Mouse (Mus musculus) adrenal gland, postnatal 14 days (tissue): Measurements from ENCODE around the gene Btg2. TPM values are rescaled to one million over a fixed set of nuclear protein-coding genes. Genes with fewer than 3 reads are reported as not detected.
A peak's percentile ranks its signal among the peaks of the same experiment; 100 is the strongest.

Experiments
- DNase-seq: peaks from one replicate; pipeline ENCODE4 v3.0.0; 2021; ENCODE audit warnings: mixed read lengths
- total RNA-seq: library from RNA; stranded (reverse); gene quantifications from 2 replicates; pipeline ENCODE4 v1.2.3, GENCODE M21; 2021

Gene Btg2
- total RNA-seq, 1 experiment from 2014 or later, result 58.2 TPM

GRCm38 (mm10) chr1:134057736-134058135 is 21.2 kb downstream of the Btg2 start:
- DNase-seq, result peak; percentile 52

DNA sequence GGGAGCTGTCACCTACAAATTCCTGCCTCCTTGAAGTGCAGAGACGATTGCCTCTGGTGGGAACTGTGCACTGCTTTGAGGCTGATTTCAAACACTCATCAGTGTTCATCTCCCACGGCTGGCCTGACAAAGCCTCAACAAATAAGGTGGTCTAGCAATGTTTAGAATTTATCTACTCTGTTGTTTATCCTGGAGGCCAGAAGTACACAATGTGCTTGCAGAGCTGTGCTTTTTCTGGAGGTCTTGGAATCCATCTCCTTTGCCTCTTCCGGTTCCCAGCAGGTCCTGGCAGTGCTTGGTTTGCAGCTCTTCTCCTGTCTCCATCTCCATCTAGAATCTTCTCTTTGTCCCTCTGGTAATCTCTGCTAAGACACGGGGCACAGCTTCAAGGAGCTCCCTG is 22.6 kb downstream of the Btg2 start:
- no peak for DNase-seq

DNA sequence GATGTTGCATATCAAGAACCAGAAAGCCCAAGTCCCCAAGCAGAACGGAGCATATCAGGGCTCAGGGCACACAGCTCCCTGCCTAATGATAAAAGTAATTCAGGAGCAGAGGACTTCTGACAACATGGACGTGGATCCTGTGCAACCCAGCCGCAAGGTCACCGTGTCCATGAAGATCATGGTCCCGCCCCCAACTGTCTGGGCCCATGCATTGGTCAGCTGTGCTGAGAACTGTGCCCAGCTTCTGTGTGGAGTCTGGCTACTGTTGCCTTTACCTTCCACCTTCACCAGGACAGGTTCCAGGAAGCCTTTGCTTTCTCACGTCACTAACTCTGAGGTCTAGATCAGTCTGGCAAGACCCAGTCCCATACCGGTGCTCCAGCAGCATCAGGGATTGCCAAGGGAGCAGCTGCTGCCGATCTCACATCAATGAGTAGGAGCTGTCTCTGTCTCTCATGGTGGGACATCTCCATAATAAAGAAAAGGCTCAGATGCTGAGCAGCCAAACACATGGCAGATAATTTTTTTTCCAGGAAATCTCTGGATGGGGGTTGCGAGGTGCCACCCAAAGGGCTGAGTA is 23.2 kb downstream of the Btg2 start:
- no peak for DNase-seq

DNA sequence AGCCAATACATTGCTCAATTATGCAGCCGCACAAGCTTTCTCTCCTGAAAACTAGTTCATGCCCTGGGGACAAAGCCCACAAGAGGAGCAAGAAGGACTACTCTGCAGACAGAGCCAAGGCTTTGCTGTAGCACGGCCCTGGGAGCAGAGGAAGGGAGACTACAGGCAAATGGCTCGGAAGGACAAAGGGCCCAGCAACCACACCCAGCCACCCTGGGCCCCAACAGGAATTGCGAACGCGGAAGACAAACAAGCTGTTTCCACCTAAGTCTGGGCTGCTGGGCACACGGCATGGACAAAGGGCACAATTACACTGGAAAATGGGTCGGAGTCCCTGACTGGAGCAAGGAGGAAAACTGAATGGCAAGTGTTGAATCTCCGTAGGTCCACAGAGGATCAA is 23.9 kb downstream of the Btg2 start:
- no peak for DNase-seq

- DNase-seq, result peak; percentile 91
Observed at GRCm38 (mm10) chr1:134053207-134053606, 25.7 kb downstream of the Btg2 start.

DNA sequence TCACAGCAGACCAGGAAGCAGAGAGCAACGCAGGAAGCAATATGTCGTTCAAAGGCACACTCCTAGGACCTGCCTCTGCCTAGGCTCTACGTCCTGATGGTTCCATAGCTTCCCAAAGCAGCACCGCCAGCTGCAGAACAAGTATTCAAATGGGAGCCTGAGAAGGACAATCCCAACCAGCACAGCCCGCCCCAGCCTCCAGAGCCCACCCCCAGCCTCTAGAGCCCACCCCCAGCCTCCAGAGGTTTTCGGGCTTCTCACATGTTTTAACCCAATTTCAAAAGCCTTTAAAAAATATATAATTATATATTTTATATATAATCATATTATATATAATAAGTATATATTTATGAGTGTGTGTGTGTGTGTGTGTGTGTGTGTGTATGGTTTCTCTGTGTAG is 29.4 kb downstream of the Btg2 start:
- DNase-seq, result no peak

DNA sequence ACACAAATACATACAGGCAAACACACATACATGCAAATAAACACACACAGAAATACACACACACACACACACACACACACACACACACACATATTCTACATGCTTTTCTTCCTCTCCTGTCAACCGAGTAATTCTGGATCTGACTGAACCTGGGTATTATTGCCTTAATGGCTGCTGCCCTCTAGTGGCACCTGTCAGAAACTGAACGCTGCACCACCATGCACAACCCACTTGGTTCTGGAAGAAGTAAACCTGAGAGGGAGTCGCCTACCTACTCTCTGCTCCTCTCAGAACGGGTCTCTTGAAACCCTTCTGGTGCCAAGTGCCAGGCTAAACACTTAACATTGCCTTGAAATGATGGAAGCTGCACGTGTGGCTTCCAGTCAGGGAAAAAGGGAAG is 30.2 kb downstream of the Btg2 start:
- DNase-seq, result peak; percentile 82

DNA sequence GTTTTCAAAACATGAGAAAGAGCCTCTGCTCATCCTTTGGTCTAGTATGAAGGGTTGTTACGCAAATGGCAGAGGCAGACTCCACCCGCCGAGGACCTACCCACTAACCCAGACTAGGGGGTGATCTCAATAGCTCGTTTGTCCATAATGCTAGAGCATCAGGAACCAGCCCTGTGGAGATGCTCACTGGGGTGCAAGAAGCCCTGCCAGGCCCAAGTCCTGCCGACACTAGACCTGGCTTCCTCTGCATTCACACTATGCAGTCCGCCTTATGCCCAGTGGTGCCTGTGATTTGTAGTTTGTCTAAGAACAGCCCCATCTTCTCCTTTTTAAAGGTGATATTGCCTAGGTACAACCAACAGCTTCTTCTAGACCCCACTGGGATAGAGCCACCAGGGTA is 31.5 kb downstream of the Btg2 start:
- no peak for DNase-seq

GRCm38 (mm10) chr1:134046387-134046786 is 32.5 kb downstream of the Btg2 start:
- no peak for DNase-seq

- DNase-seq, result peak; percentile 88
Observed at GRCm38 (mm10) chr1:134045971-134046370, 32.9 kb downstream of the Btg2 start.

DNA sequence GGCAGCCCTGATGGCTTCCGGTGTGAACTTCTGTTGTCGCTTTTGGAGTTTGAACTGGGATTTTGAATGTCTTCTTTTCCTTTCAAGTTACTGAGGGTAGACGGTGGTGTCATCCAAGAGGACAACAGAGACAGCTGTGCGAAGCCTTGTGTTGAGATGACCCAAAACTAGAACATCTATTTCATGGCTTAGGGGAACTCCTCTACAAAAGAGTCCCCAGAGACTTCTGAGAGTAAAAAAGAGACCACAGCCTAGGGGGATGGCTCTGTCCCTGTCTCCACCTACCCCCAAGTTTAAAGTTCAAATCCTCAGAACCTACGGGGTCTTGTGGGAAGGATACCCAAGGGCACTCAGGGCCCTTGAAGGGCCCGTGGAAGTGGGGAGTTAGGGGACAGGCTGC is 34.1 kb downstream of the Btg2 start:
- no peak for DNase-seq

DNA sequence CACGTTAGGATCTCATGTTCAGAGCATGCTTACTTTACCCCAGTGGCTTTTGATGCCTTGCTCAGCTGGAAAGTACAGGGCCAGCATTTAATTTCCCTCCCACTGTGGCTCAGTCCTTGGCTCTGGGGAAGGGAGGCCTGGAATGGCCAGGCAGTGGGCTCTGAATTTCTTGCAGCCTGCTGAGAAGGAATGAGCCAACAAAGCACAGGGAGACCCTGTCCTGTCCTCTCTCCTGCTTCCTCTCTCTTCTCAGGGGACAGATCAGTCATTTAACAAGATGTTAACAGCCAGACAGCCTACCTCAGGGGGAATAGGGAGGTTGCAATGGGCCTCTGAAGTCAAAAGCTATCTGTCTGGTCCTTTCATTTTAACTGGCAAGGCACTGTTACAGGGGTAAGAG is 36.6 kb downstream of the Btg2 start:
- DNase-seq, result no peak

- DNase-seq, result peak; percentile 67
Observed at GRCm38 (mm10) chr1:134041900-134042299, 37.0 kb downstream of the Btg2 start.

DNA sequence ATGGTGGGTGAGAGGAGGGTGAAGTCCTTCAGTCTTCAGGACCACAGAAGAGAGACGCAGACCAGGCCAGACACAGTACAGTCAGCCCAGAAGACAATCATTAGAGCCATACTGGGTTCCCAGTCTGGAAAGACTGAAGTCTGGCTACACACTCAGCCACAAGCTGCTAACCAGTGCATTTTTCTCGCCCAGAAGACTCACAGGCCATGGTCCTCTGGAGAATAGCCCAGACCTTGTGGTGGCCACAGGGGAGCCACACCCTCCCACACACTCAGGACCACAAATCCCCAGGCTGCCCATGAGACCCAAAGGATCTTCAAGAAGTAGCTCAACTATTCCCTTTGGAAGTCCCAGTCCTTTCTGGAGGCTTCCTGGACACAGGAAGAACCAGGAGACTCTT is 39.6 kb downstream of the Btg2 start:
- no peak for DNase-seq

DNA sequence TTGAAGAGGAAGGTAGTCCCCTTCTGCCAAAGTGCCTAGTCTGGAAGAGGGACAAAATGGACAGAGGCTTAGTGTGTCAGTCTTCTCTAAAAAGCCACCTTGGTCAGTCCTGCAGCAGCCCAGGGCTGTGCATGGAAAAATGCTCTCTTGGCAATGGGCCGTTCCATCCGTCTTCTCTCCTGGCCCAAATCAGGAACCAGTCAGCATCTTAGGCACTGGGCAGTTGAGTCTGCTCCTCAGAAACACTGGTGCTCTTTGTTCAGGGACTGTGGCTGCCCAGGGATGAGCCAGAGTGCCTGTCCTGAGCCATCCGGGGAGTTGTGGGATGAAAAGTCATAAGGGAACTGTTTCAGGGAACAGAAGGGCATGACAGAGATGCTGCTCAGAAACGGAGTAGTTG is 40.6 kb downstream of the Btg2 start:
- DNase-seq, result no peak

DNA sequence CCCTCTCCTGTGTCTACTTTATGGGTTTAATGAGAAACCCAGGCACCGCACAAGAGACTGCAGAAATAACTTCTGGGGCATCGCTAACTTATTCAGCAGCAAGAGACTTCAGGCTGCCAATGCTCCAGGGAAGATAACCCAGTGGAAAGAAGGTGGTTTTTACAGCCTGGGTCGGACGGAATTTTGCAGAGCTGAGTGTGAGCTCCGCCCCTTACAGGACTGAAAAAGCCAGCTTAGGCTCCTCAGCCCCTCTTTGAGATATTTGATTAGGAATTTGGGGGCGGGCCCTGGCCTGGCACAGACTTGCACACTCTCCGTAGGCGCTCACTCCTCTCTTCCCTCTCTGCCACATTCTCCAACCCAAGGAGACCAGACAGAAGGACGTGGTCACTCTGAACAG is 41.7 kb downstream of the Btg2 start, which contains the start of gene Fmod:
TSS of gene Fmod (plus strand) at position 83 of the 400 bp plus-strand sequence.
- no peak for DNase-seq

- DNase-seq, result no peak
Observed at GRCm38 (mm10) chr1:134036492-134036891, 42.4 kb downstream of the Btg2 start.

DNA sequence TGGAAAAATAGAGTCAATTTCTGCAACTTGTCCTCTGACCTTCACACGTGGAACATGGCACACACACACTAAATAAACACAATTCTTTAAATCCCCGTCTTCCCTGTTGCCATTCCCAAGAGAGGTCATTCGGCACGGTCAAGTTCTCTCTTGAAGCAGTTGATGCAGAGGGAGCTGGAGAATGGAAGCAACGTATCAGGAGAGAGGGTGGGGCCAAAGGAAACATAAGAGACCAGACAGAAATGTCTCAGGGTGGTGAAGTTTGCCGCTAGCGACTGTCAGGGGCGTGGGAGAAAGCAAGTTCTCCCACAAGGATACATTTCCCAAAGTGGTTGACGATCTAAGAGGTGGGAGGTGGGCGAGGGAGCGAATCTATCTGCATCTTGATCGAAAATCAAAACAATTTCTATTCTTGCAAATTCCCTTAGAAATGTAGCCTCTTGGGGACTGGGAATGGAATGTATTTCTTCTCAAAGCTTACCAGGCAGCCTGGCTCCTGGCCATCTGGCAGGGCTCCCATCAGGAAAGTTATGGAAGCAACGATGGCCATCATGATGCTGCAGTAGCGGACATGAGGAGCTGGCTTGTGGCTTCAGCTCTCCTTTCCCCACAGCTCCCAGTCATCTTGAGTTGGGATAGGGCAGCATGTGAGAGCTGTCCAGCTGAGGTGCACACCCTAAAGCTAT is 50.6 kb downstream of the Btg2 start:
- peak; percentile 70 for DNase-seq

- no peak for DNase-seq
Observed at GRCm38 (mm10) chr1:134026741-134027140, 52.2 kb downstream of the Btg2 start.

DNA sequence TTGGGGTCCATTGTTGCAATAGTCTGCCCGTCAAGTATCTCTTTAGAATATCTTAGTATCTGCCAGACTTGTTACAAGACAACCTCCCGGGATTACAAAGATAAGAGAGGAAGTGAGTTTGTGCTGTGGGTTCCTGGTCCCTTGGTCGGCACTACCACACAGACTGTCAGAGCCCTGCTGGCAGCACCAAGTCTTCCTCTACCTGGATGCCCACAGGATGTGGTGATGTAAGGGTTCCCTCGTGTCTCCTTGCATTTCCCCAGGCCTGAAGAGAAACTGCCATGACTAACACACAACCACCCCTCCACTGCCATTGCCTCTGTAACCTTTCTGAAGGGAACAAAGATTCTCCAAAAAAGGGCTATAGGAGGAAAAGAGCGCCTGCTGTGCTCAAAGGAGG is 52.9 kb downstream of the Btg2 start:
- DNase-seq, result no peak
